Mouse (Mus musculus): ENCODE data around the gene Gm20388. TPM values are rescaled to one million over a fixed set of nuclear protein-coding genes. Genes with fewer than 3 reads are reported as not detected.

The Gm20388 gene
- polyA plus RNA-seq, 1 experiment: 23.9 TPM

- TF ChIP-seq CTCF (IDR thresholded peaks at IDR 0.05; ENCODE audit: extremely low read depth, insufficient read depth, low read length) (no peak), POLR2A (IDR thresholded peaks at IDR 0.05; ENCODE audit: extremely low read depth, insufficient read depth, low read length) (no peak)
- H3K4me1 ChIP-seq (ENCODE audit: control insufficient read depth, insufficient read depth, low read length): no peaks in the 10 kb centered on the region
- no peak overlapping the region for H3K4me3 ChIP-seq (ENCODE audit: insufficient read depth, low read length)
- no peak overlapping the region for H3K27ac ChIP-seq (ENCODE audit: insufficient read depth, low read length)
These were observed 2019.4 kb downstream of the Gm20388 start for GRCm38 (mm10) chr8:121930047-121930446.

- no peak overlapping the region for H3K27ac ChIP-seq (ENCODE audit: insufficient read depth, low read length)
- no peak overlapping the region for H3K4me3 ChIP-seq (ENCODE audit: insufficient read depth, low read length)
- H3K4me1 ChIP-seq (ENCODE audit: control insufficient read depth, insufficient read depth, low read length): no peaks in the 10 kb centered on the region
- no peak for TF ChIP-seq POLR2A (IDR thresholded peaks at IDR 0.05; ENCODE audit: extremely low read depth, insufficient read depth, low read length)
- TF ChIP-seq CTCF (IDR thresholded peaks at IDR 0.05; ENCODE audit: extremely low read depth, insufficient read depth, low read length): no peak
These were observed 2020.9 kb downstream of the Gm20388 start for GRCm38 (mm10) chr8:121931571-121931970.

GRCm38 (mm10) chr8:121932026-121932667 is 2021.5 kb downstream of the Gm20388 start:
- Histone ChIP-seq H3K4me1 (ENCODE audit: control insufficient read depth, insufficient read depth, low read length) (no peaks in the 10 kb centered on the region), H3K27ac (ENCODE audit: insufficient read depth, low read length) (no peak overlapping the region), H3K4me3 (ENCODE audit: insufficient read depth, low read length) (no peak overlapping the region)
- TF ChIP-seq CTCF (IDR thresholded peaks at IDR 0.05; ENCODE audit: extremely low read depth, insufficient read depth, low read length) (no peak), POLR2A (IDR thresholded peaks at IDR 0.05; ENCODE audit: extremely low read depth, insufficient read depth, low read length) (no peak)

- H3K4me1 ChIP-seq (ENCODE audit: control insufficient read depth, insufficient read depth, low read length): no peaks in the 10 kb centered on the region
- H3K27ac ChIP-seq (ENCODE audit: insufficient read depth, low read length): no peak overlapping the region
- peak; percentile 33; the same call in 1 of the 2 replicates for TF ChIP-seq CTCF (IDR thresholded peaks at IDR 0.05; ENCODE audit: extremely low read depth, insufficient read depth, low read length)
- no peak for TF ChIP-seq POLR2A (IDR thresholded peaks at IDR 0.05; ENCODE audit: extremely low read depth, insufficient read depth, low read length)
- no peak overlapping the region for H3K4me3 ChIP-seq (ENCODE audit: insufficient read depth, low read length)
These were observed 2022.3 kb downstream of the Gm20388 start for GRCm38 (mm10) chr8:121932668-121933520.

GRCm38 (mm10) chr8:121934506-121934905 is 2023.9 kb downstream of the Gm20388 start:
- no peak for TF ChIP-seq POLR2A (IDR thresholded peaks at IDR 0.05; ENCODE audit: extremely low read depth, insufficient read depth, low read length)
- peak; percentile 28; the same call in 1 of the 2 replicates for TF ChIP-seq CTCF (IDR thresholded peaks at IDR 0.05; ENCODE audit: extremely low read depth, insufficient read depth, low read length)
- H3K4me1 ChIP-seq (ENCODE audit: control insufficient read depth, insufficient read depth, low read length): no peaks in the 10 kb centered on the region
- H3K4me3 ChIP-seq (ENCODE audit: insufficient read depth, low read length): no peak overlapping the region
- no peak overlapping the region for H3K27ac ChIP-seq (ENCODE audit: insufficient read depth, low read length)

- H3K27ac ChIP-seq (ENCODE audit: insufficient read depth, low read length): no peak overlapping the region
- TF ChIP-seq POLR2A (IDR thresholded peaks at IDR 0.05; ENCODE audit: extremely low read depth, insufficient read depth, low read length) (no peak), CTCF (IDR thresholded peaks at IDR 0.05; ENCODE audit: extremely low read depth, insufficient read depth, low read length) (no peak)
- no peak overlapping the region for H3K4me3 ChIP-seq (ENCODE audit: insufficient read depth, low read length)
- no peaks in the 10 kb centered on the region for H3K4me1 ChIP-seq (ENCODE audit: control insufficient read depth, insufficient read depth, low read length)
These were observed 2024.3 kb downstream of the Gm20388 start for GRCm38 (mm10) chr8:121934923-121935322.

- Histone ChIP-seq H3K4me3 (ENCODE audit: insufficient read depth, low read length) (no peak overlapping the region), H3K27ac (ENCODE audit: insufficient read depth, low read length) (no peak overlapping the region), H3K4me1 (ENCODE audit: control insufficient read depth, insufficient read depth, low read length) (no peaks in the 10 kb centered on the region)
- TF ChIP-seq POLR2A (IDR thresholded peaks at IDR 0.05; ENCODE audit: extremely low read depth, insufficient read depth, low read length) (no peak), CTCF (IDR thresholded peaks at IDR 0.05; ENCODE audit: extremely low read depth, insufficient read depth, low read length) (peak; percentile 28; the same call in 1 of the 2 replicates)
These were observed 2025.0 kb downstream of the Gm20388 start for GRCm38 (mm10) chr8:121935341-121936294.

- H3K4me3 ChIP-seq (ENCODE audit: insufficient read depth, low read length): no peak overlapping the region
- no peaks in the 10 kb centered on the region for H3K4me1 ChIP-seq (ENCODE audit: control insufficient read depth, insufficient read depth, low read length)
- TF ChIP-seq CTCF (IDR thresholded peaks at IDR 0.05; ENCODE audit: extremely low read depth, insufficient read depth, low read length): no peak
- TF ChIP-seq POLR2A (IDR thresholded peaks at IDR 0.05; ENCODE audit: extremely low read depth, insufficient read depth, low read length): no peak
- no peak overlapping the region for H3K27ac ChIP-seq (ENCODE audit: insufficient read depth, low read length)
These were observed 2025.8 kb downstream of the Gm20388 start for GRCm38 (mm10) chr8:121936391-121936790.

- TF ChIP-seq POLR2A (IDR thresholded peaks at IDR 0.05; ENCODE audit: extremely low read depth, insufficient read depth, low read length): no peak
- no peak for TF ChIP-seq CTCF (IDR thresholded peaks at IDR 0.05; ENCODE audit: extremely low read depth, insufficient read depth, low read length)
- Histone ChIP-seq H3K4me1 (ENCODE audit: control insufficient read depth, insufficient read depth, low read length) (no peaks in the 10 kb centered on the region), H3K4me3 (ENCODE audit: insufficient read depth, low read length) (no peak overlapping the region), H3K27ac (ENCODE audit: insufficient read depth, low read length) (no peak overlapping the region)
These were observed 2028.1 kb downstream of the Gm20388 start for GRCm38 (mm10) chr8:121938732-121939131.

All from cortical plate, adult 2 months (tissue).